Mouse (Mus musculus): ENCODE data around the gene Tatdn2. TPM values are rescaled to one million over a fixed set of nuclear protein-coding genes. Genes with fewer than 3 reads are reported as not detected.

Gene Tatdn2
- polyA plus RNA-seq, 1 experiment from 2014 or later = 2.4 TPM

- H3K4me1 ChIP-seq (replicated peaks; ENCODE audit: control insufficient read depth, insufficient read depth, low read length) = no peaks in the 10 kb centered on the region
- ATAC-seq (ENCODE audit: low FRiP score) (no peak), DNase-seq (ENCODE audit: low spot score) (no peak)
- H3K27me3 ChIP-seq (ENCODE audit: control insufficient read depth, insufficient read depth, low read length) = no peaks in the 10 kb centered on the region
- H3K9me3 ChIP-seq (ENCODE audit: control insufficient read depth, low read length) = no peaks in the 10 kb centered on the region
- H3K4me2 ChIP-seq (replicated peaks) = no peak overlapping the region
- WGBS = 83% methylated on average over 3 of the region's 3 CpGs
- H3K9ac ChIP-seq = no peak overlapping the region
- H3K27ac ChIP-seq = no peak overlapping the region
- no peaks in the 10 kb centered on the region for H3K36me3 ChIP-seq (replicated peaks; ENCODE audit: control insufficient read depth, insufficient read depth)
- no peak overlapping the region for H3K4me3 ChIP-seq (replicated peaks; ENCODE audit: low read length)
Observed at GRCm38 (mm10) chr6:113658226-113658625, 38.6 kb upstream of the Tatdn2 start.

- H3K9me3 ChIP-seq (ENCODE audit: control insufficient read depth, low read length) = no peaks in the 10 kb centered on the region
- no peaks in the 10 kb centered on the region for H3K4me1 ChIP-seq (replicated peaks; ENCODE audit: control insufficient read depth, insufficient read depth, low read length)
- no peak overlapping the region for H3K9ac ChIP-seq
- no peaks in the 10 kb centered on the region for H3K27me3 ChIP-seq (ENCODE audit: control insufficient read depth, insufficient read depth, low read length)
- H3K4me2 ChIP-seq (replicated peaks) = no peak overlapping the region
- WGBS = 75% methylated on average over 8 of the region's 8 CpGs
- no peak overlapping the region for H3K4me3 ChIP-seq (replicated peaks; ENCODE audit: low read length)
- H3K36me3 ChIP-seq (replicated peaks; ENCODE audit: control insufficient read depth, insufficient read depth) = no peaks in the 10 kb centered on the region
- H3K27ac ChIP-seq = no peak overlapping the region
- ATAC-seq (ENCODE audit: low FRiP score) (no peak), DNase-seq (ENCODE audit: low spot score) (no peak)
Observed at GRCm38 (mm10) chr6:113659648-113660491, 37.0 kb upstream of the Tatdn2 start.

GRCm38 (mm10) chr6:113660492-113661352 is 36.1 kb upstream of the Tatdn2 start:
- no peaks in the 10 kb centered on the region for H3K36me3 ChIP-seq (replicated peaks; ENCODE audit: control insufficient read depth, insufficient read depth)
- H3K27me3 ChIP-seq (ENCODE audit: control insufficient read depth, insufficient read depth, low read length) = no peaks in the 10 kb centered on the region
- H3K4me1 ChIP-seq (replicated peaks; ENCODE audit: control insufficient read depth, insufficient read depth, low read length) = no peaks in the 10 kb centered on the region
- no peaks in the 10 kb centered on the region for H3K9me3 ChIP-seq (ENCODE audit: control insufficient read depth, low read length)
- no peak overlapping the region for H3K4me3 ChIP-seq (replicated peaks; ENCODE audit: low read length)
- ATAC-seq (ENCODE audit: low FRiP score) = no peak
- no peak overlapping the region for H3K9ac ChIP-seq
- H3K4me2 ChIP-seq (replicated peaks) = no peak overlapping the region
- 79% methylated on average over 14 of the region's 14 CpGs for WGBS
- no peak for DNase-seq (ENCODE audit: low spot score)
- H3K27ac ChIP-seq = no peak overlapping the region

DNA sequence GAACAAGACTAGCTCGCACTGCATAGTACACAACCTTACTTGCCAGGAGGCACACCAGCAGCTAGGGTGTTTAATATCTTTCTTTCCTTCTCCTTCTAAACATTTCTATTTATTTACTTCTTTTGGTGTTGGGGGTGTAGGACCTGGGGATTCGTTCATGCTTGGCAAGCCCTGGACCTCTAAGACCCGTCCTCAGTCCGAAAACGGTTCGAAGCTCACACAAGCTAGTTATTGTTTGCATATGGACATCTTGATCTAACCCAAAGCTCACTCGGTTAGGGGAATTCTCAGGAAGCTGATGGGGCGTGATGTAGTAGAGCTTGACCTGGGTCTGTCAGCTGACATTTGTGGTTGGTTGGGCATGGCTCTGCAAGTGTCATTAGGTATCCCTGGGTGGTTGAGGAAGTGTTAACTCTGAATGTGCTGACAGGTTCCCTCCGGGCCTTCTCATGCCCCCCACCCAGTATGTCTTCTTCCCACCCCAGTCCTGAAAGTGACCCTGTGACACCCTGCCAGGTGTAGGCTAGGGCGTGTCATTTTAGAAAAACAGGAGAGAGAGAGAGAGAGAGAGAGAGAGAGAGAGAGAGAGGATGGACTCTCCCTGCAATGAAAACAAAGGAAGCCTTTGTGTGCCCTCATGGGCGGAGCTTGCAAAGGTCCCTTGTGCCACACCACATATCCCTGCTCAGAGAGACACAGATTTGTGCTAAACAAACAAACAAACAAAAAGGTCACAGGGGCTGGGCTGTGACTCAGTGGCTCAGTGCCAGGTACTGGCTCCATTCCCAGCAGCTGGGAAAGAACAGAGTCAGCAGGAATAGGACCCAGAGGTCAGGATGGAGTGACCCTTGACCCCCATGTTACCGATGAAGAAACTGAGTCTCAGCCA is 35.3 kb upstream of the Tatdn2 start:
- Histone ChIP-seq H3K27ac (no peak overlapping the region), H3K9ac (no peak overlapping the region), H3K36me3 (replicated peaks; ENCODE audit: control insufficient read depth, insufficient read depth) (no peaks in the 10 kb centered on the region), H3K4me2 (replicated peaks) (no peak overlapping the region), H3K9me3 (ENCODE audit: control insufficient read depth, low read length) (no peaks in the 10 kb centered on the region), H3K4me3 (replicated peaks; ENCODE audit: low read length) (no peak overlapping the region), H3K4me1 (replicated peaks; ENCODE audit: control insufficient read depth, insufficient read depth, low read length) (no peaks in the 10 kb centered on the region), H3K27me3 (ENCODE audit: control insufficient read depth, insufficient read depth, low read length) (no peaks in the 10 kb centered on the region)
- ATAC-seq (ENCODE audit: low FRiP score) = no peak
- WGBS = 67% methylated on average over 12 of the region's 12 CpGs
- no peak for DNase-seq (ENCODE audit: low spot score)

DNA sequence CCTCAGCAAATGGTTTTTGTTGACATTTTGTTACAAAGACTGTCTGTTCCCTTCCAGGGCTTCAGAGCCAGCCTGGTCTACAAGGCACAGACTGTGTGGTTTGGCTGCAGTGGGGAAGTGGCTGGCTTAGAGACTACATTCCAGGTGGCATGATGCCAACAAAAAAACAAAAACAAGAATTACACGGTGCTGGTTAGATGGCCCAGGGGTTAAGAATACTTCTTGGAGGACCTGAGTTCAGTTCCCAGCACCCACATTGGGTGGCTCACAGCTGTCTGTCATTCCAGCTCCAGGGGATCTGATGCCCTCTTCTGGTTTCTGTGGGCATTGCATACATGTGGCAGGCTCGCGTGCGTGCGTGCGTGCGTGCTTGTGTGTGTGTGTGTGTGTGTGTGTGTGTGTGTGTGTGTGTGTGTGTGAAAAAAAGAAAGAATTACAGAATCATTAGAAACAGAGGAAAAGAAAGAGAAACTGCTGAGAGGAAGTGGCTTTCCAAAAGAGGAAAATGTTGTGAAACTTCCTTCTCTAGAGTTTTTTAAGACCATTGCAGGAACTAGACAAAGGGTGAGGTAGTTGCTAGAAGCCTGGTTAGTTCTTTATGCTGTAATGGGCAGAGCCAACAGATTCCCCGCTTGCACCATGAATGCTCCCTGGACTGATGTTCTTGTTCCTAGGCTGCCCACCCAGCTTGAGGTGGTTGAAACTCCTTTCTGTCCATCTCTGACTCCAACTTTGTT is 33.7 kb upstream of the Tatdn2 start:
- no peaks in the 10 kb centered on the region for H3K36me3 ChIP-seq (replicated peaks; ENCODE audit: control insufficient read depth, insufficient read depth)
- no peak for DNase-seq (ENCODE audit: low spot score)
- 96% methylated on average over 8 of the region's 8 CpGs for WGBS
- H3K9me3 ChIP-seq (ENCODE audit: control insufficient read depth, low read length) = no peaks in the 10 kb centered on the region
- ATAC-seq (ENCODE audit: low FRiP score) = no peak
- H3K9ac ChIP-seq = no peak overlapping the region
- no peak overlapping the region for H3K27ac ChIP-seq
- no peak overlapping the region for H3K4me2 ChIP-seq (replicated peaks)
- no peaks in the 10 kb centered on the region for H3K4me1 ChIP-seq (replicated peaks; ENCODE audit: control insufficient read depth, insufficient read depth, low read length)
- H3K27me3 ChIP-seq (ENCODE audit: control insufficient read depth, insufficient read depth, low read length) = no peaks in the 10 kb centered on the region
- H3K4me3 ChIP-seq (replicated peaks; ENCODE audit: low read length) = no peak overlapping the region

GRCm38 (mm10) chr6:113664305-113664704 is 32.5 kb upstream of the Tatdn2 start:
- Histone ChIP-seq H3K4me3 (replicated peaks; ENCODE audit: low read length) (no peak overlapping the region), H3K9ac (no peak overlapping the region), H3K9me3 (ENCODE audit: control insufficient read depth, low read length) (no peaks in the 10 kb centered on the region), H3K4me2 (replicated peaks) (no peak overlapping the region), H3K4me1 (replicated peaks; ENCODE audit: control insufficient read depth, insufficient read depth, low read length) (no peaks in the 10 kb centered on the region), H3K27me3 (ENCODE audit: control insufficient read depth, insufficient read depth, low read length) (no peaks in the 10 kb centered on the region), H3K27ac (no peak overlapping the region), H3K36me3 (replicated peaks; ENCODE audit: control insufficient read depth, insufficient read depth) (no peaks in the 10 kb centered on the region)
- no peak for ATAC-seq (ENCODE audit: low FRiP score)
- no peak for DNase-seq (ENCODE audit: low spot score)
- WGBS = 90% methylated on average over 7 of the region's 7 CpGs

DNA sequence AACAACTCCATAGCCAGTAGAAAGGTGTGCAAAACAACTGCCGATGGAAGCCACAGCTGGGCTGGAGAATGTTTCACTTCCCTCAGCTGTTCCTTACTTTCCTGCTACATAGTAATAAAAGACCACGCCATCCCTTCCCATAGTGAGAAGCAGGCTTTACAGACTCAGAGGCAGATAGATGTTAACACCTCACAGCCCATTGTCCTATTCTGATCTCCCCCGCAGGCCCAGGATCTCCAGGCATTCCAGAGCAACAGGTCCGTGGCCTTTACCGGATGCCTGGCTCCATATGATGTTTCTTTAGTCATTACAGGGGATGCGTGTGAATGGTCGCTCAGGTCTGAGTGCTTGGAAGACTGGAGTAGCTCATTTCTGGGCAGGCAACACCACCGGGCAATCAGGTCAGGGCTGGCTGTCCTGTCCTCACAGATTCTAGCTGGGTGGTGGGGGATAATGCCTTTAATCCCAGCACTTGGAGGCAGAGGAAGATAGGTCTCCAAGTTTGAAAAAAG is 29.2 kb upstream of the Tatdn2 start:
- no peak for ATAC-seq (ENCODE audit: low FRiP score)

DNA sequence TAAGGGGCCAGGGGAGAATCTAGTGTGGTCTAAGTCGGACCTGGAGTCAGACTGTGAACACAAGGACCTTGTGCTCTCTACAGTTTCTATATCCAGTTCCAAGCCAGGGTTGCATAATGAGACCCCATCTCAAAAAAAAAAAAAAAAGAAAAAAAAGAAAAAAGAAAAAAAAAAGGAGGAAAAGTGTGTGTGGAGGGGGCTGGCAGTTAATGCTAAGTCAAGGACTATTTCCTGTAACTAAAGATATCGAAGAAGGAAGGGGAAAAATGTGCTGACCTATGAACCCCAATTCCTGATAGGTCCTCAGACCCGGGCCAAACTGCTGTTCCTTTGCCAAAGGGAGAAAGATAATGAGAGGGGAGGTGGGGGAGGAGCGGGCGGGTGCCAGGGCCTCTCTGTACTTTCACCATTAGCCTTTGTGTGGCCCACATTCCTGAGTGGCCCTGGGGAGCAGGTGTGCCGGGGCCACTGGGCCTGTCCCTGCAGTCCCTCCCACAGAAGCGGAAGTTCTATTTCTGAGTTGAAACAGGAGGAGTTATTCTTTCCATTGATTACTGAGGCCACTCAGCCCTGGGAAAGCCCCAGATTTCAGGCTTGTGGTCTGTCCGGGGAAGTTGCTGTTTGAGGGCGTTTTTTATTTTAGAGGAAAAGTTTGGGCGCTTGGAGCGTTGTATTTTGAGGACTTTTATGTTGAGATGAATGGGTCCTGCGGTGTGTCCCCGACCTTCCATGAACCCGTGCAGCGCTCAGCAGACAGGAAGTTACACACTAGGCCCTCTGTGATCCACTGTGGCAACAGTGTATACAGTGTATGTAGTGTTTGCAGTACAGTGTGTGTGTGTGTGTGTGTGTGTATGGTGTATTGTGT is 28.3 kb upstream of the Tatdn2 start:
- no peaks in the 10 kb centered on the region for H3K27me3 ChIP-seq (ENCODE audit: control insufficient read depth, insufficient read depth, low read length)
- no peaks in the 10 kb centered on the region for H3K4me1 ChIP-seq (replicated peaks; ENCODE audit: control insufficient read depth, insufficient read depth, low read length)
- H3K36me3 ChIP-seq (replicated peaks; ENCODE audit: control insufficient read depth, insufficient read depth) = no peaks in the 10 kb centered on the region
- no peak overlapping the region for H3K27ac ChIP-seq
- no peak overlapping the region for H3K4me2 ChIP-seq (replicated peaks)
- ATAC-seq (ENCODE audit: low FRiP score) (no peak), DNase-seq (ENCODE audit: low spot score) (no peak)
- H3K9me3 ChIP-seq (ENCODE audit: control insufficient read depth, low read length) = no peaks in the 10 kb centered on the region
- H3K9ac ChIP-seq = no peak overlapping the region
- 40% methylated on average over 15 of the region's 15 CpGs for WGBS
- no peak overlapping the region for H3K4me3 ChIP-seq (replicated peaks; ENCODE audit: low read length)

More for the DNA sequence above, 29.2 kb upstream of the Tatdn2 start:
- DNase-seq (ENCODE audit: low spot score) = no peak
- Histone ChIP-seq H3K27ac (no peak overlapping the region), H3K9me3 (ENCODE audit: control insufficient read depth, low read length) (no peaks in the 10 kb centered on the region), H3K9ac (no peak overlapping the region), H3K36me3 (replicated peaks; ENCODE audit: control insufficient read depth, insufficient read depth) (no peaks in the 10 kb centered on the region), H3K27me3 (ENCODE audit: control insufficient read depth, insufficient read depth, low read length) (no peaks in the 10 kb centered on the region), H3K4me2 (replicated peaks) (no peak overlapping the region), H3K4me1 (replicated peaks; ENCODE audit: control insufficient read depth, insufficient read depth, low read length) (no peaks in the 10 kb centered on the region), H3K4me3 (replicated peaks; ENCODE audit: low read length) (no peak overlapping the region)
- WGBS = 75% methylated on average over 8 of the region's 8 CpGs
